Mouse (Mus musculus) layer of hippocampus, adult 8-10 months (tissue): ENCODE data around the gene Lats1. TPM values are rescaled to one million over a fixed set of nuclear protein-coding genes. Genes with fewer than 3 reads are reported as not detected.
"Not testable (repeated sequence)": the region's sequence is repeated elsewhere in the genome, so short reads cannot be mapped to it uniquely, and the experiment has no call there.

Experiments used
- DNase-seq, 2 experiments: peaks; one replicate each; pipeline ENCODE4 v3.0.0; 2022; ENCODE audit warnings: low spot score in 2 of 2
- total RNA-seq, 4 experiments: library from RNA; stranded (reverse); gene quantifications; 2 replicates each; pipeline ENCODE4 v1.2.4; 2022

The Lats1 gene
- total RNA-seq, 4 experiments from 2014 or later = 32.2 to 37.3 (median 35.2) TPM

DNA sequence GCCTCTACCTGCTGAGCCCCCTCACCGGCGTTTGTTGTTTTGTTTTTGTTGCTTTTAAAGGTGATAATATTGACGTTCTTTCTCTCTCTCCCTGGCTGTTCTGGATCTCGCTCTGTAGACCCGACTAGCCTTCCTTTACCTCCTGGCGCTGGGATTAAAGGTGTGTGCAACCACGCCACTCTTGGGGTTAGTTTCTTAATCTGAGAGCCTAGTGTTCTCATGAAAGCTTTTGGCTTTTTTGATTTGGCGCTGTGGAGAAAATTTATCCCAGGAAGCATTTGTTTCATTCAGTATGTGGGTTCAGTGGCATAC lies 45.4 kb downstream of the Lats1 start:
- no peak for DNase-seq

DNA sequence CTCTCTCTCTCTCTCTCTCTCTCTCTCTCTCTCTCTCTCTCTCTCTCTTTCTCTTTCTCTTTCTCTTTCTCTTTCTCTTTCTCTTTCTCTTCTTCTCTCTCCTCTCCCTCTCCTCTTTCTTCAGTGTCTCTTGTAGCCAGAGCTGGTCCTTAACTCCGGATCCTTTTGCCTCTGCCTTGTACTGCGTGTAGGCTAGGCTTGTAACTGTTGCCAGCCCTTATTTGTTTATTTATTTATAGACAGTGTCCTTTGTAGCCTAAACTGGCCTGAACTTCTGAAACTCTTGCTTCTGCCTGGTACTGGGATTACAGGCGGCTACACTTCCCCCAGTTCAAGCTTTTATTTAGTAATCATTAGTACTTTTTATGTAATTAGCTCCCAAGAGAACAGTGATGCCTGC lies 46.0 kb downstream of the Lats1 start:
- no peak for DNase-seq

DNA sequence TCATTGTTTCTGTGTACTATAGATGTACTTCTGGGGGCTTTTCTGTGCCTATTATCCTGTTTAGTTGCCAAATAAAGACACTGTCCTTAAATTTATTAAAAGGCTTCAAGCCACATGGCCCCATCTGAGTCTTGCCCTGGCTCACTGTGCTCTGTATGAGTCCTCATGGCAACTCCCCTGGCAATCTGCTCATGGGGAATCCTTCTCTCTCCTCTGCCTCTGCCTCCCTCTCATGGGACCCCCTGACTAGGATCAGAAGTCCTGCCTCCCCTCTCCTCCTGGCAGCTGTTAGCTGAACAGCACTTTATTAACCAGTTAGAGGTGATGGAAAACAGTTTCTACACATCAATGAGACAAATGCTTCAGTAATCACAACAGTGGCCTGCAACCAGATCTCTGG lies 50.6 kb downstream of the Lats1 start:
- DNase-seq = no peak

DNA sequence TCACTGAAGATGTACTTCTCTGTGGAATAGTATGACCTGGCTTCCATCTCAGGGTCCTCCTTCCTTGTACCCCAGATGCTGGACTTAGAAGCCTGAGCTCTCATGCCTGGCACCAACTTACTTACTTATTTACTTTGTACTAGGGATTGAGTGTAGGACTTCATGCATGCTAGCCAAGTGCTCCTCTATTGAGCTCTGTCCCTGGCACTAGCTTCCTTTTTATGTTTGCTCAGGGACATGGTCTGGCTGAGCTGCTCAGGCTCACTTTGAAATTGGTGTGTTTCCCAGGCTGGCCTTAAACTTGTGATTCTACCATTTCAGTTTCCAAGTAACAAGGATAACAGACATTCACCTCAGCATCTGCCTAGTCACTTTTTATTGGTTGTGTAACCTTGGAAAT lies 56.1 kb downstream of the Lats1 start:
- no peak for DNase-seq

DNA sequence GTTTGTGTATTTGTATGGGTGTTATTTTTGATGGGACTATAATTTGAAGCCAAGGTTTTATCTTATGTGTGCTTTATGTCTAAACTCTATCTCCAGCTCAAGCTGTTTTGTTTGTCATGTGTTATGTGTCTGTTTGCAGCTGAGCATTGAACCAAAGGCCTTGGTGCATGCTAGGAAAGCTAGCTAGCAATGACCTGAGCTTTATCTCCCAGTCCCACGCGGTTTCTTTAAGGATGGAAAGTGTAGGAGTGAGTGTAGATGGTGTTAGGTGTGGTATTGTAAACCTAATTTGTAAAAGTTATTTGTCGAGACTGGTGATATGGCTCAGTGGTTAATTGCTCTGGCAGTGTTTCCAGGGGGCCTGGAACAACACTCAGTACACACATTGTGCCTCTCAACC lies 56.9 kb downstream of the Lats1 start:
- DNase-seq = no peak

DNA sequence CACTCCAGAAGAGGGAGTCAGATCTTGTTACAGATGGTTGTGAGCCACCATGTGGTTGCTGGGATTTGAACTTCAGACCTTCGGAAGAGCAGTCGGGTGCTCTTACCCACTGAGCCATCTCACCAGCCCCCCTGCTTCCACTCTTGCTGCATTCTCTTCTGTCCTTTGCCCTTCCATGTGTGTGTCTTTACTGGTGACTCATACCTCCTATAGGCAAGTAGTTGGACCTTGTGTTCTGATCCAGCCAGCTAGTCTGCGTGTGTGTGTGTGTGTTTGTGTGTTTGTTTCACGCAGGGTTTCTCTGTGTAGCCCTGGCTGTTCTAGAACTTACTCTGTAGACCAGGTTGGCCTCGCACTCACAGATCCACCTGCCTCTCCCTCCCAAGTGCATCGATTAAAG lies 64.5 kb downstream of the Lats1 start:
- not testable (repeated sequence) for DNase-seq

DNA sequence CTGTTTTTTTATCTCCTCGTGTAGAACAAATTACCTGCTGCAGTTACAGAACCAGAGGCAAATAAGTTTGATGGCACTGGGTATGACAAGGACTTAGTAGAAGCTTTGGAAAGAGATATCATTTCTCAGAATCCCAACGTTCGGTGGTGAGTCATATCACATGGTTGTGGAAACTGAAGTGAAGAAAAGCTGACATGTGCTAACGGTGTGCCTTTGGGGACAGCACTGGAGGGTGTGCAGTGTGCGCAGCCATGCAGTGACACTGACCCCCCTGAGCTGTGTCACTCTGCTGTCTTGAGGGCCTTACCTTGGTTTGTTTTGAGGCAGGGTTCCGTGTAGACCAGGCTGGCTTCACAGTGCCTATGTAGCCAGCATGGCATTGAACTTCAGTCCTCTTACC lies 67.7 kb downstream of the Lats1 start:
- no peak for DNase-seq

DNA sequence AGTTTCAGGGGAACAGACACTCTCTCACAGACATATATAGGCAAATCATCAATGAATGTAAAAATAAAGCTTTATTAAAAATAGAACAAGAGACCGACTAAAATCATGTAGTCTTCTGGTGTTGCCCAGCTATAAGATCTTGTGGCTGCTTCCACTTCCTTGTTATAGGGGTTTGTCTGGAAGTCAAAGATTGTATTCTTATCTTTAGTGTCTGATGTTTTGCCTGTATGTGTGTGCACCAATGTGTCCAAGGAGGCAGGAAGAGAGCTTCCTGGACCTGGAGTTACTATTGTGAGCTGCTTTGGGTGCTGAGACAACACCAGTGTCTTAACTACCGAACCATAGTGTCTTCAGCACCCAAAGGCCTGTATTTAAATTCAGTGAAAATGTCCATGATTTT lies 76.5 kb downstream of the Lats1 start:
- DNase-seq = no peak

Other genes with a start within 250 kb of the Lats1 start
- under 1 TPM in 3 of 4 experiments, not detected in 1; 0.37 to 0.54 (median 0.52) TPM for gene Ulbp1, start 207.6 kb upstream of the Lats1 start, total RNA-seq
- 100 to 1,000 TPM; 169 to 193 (median 176) TPM for gene Lrp11, start 91.4 kb upstream of the Lats1 start, total RNA-seq
- gene Nup43, start 13.7 kb upstream of the Lats1 start, total RNA-seq = 1 to 10 TPM; 5.8 to 9.9 (median 7.7) TPM
- 100 to 1,000 TPM; 157 to 165 (median 159) TPM for gene Pcmt1, start 78 bp upstream of the Lats1 start, total RNA-seq
- gene Katna1, start 44.8 kb downstream of the Lats1 start, total RNA-seq = 10 to 100 TPM; 14.6 to 21.1 (median 17.6) TPM
- 10 to 100 TPM; 19.3 to 28.5 (median 23.8) TPM for gene Ginm1, start 111.6 kb downstream of the Lats1 start, total RNA-seq
- gene Ppil4, start 111.7 kb downstream of the Lats1 start, total RNA-seq = 10 to 100 TPM; 26.9 to 34.1 (median 32.9) TPM
- under 1 TPM in 3 of 4 experiments, not detected in 1; 0.10 to 0.31 (median 0.16) TPM for gene Zc3h12d, start 151.3 kb downstream of the Lats1 start, total RNA-seq